9 mouse cellular contexts compared by ENCODE assay signal in the genomic region with DNA sequence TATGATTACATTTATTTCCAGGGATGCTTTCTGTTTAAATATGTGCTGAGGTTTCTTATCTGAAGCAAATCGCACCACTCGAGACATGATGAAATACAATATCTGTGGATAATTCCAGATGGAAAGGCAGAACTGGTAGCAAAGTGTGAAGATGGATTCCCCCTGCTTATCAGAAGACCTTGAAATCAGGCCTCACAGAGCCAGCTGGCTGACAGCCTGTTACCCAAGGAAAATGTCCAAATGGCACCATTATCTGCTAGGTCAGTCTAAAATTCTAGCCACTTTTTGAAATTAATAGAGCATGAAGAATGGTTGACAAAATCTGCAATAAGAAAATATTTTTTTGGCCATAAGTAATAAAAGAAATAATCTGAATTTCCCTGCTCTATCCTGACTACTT.
DNase-seq lines count a peak whose midpoint lies in the region; ATAC-seq lines count a peak whose summit lies in the region.
"Had no signal": no experiment of that assay in that cellular context is flagged by ENCODE, and none has a peak within 500 bp of the region (broad histone marks: within the 10 kb centered on the region; RNA-seq: fewer than 3 reads in every experiment).

No protein-coding gene starts in this region.

- no peak for ATAC-seq in frontal cortex, adult (ENCODE audit: low TSS enrichment)

- intact Hi-C loops in left cerebral cortex, postnatal 4 days (cut with DNase I): no loop called here
- intact Hi-C loops in left cerebral cortex, postnatal 10 days (cut with DNase I): no loop called here

- DNase-seq in left cerebral cortex, postnatal 4 days: peak; percentile 32
- no peak for DNase-seq in left cerebral cortex, postnatal 10 days (ENCODE audit: extremely low spot score in 1 of 2, low spot score in 2 of 2)
- DNase-seq in adrenal gland, postnatal 14 days: peak; percentile 8
- DNase-seq in cerebellum, adult 11 months: peak; percentile 75
- peak; percentile 86 to 90 for DNase-seq in cerebellum, postnatal 14 days
- no peak for DNase-seq in kidney, postnatal 25 days
- DNase-seq: gastrocnemius, postnatal 14 days; layer of hippocampus, postnatal 36 days had no signal

Comparison
In these comparisons a context has a peak if more than half of its experiments do, and no peak if none do; other contexts are left out.
1. DNase-seq: peak in left cerebral cortex, postnatal 4 days (single experiment), adrenal gland, postnatal 14 days (single experiment), cerebellum, adult 11 months (single experiment) and cerebellum, postnatal 14 days (2 of 2); none in left cerebral cortex, postnatal 10 days (0 of 2) and kidney, postnatal 25 days (0 of 2).